Comparison of ENCODE assay signal across 9 mouse cellular contexts in genomic region chr7:108950762-108951331, GRCm38 (mm10). TPM values are rescaled to one million over a fixed set of nuclear protein-coding genes. Genes with fewer than 3 reads are reported as not detected.
DNase-seq lines count a peak whose midpoint lies in the region; ATAC-seq lines count a peak whose summit lies in the region.
"Had no signal": no experiment of that assay in that cellular context is flagged by ENCODE, and none has a peak within 500 bp of the region (broad histone marks: within the 10 kb centered on the region; RNA-seq: fewer than 3 reads in every experiment).

No protein-coding gene starts in this region.

- peaks cover 61% of the 10 kb centered on the region for H3K27me3 ChIP-seq in heart, embryonic 10.5 days (ENCODE audit: insufficient read depth, poor library complexity, severe bottlenecking)
- H3K27me3 ChIP-seq in embryonic facial prominence, embryonic 12.5 days, result peaks cover 44% of the 10 kb centered on the region
- peaks cover 42% of the 10 kb centered on the region for H3K27me3 ChIP-seq in hindbrain, embryonic 13.5 days
- peaks cover 19% of the 10 kb centered on the region for H3K27me3 ChIP-seq in limb, embryonic 11.5 days (ENCODE audit: control insufficient read depth, insufficient read depth, low read length)
- H3K27me3 ChIP-seq: CH12.LX had no signal

- WGBS in heart, embryonic 10.5 days, result 1% methylated on average over 52 of the region's 52 CpGs
- under 1% methylated on average over 52 of the region's 52 CpGs for WGBS in embryonic facial prominence, embryonic 12.5 days
- under 1% methylated on average over 52 of the region's 52 CpGs for WGBS in hindbrain, embryonic 13.5 days
- WGBS in limb, embryonic 11.5 days, result under 1% methylated on average over 52 of the region's 52 CpGs

- no peak for DNase-seq in heart, embryonic 10.5 days (ENCODE audit: low spot score)
- DNase-seq in heart, postnatal 25 days (ENCODE audit: low spot score), result no peak
- peak; percentile 30 for DNase-seq in Muller cell, postnatal 12 days (ENCODE audit: inconsistent ontology term)
- peak; percentile 60 for DNase-seq in limb, embryonic 11.5 days (ENCODE audit: low spot score)
- peak; percentile 41 for DNase-seq in retina, embryonic 14.5 days (ENCODE audit: low spot score)
- DNase-seq in thymus, postnatal 14 days, result no peak

- H3K4me2 ChIP-seq in embryonic facial prominence, embryonic 12.5 days (replicated peaks), result peak overlapping the region; percentile 100
- peak overlapping the region; percentile 87 for H3K4me2 ChIP-seq in hindbrain, embryonic 13.5 days
- peak overlapping the region; percentile 92 for H3K4me2 ChIP-seq in limb, embryonic 11.5 days (ENCODE audit: low read depth, severe bottlenecking)

- peaks cover under 1% of the 10 kb centered on the region; the same call in 1 of the 2 replicates for H3K36me3 ChIP-seq in heart, embryonic 10.5 days
- no peaks in the 10 kb centered on the region for H3K36me3 ChIP-seq in embryonic facial prominence, embryonic 12.5 days
- peaks cover 5% of the 10 kb centered on the region for H3K36me3 ChIP-seq in hindbrain, embryonic 13.5 days
- no peaks in the 10 kb centered on the region for H3K36me3 ChIP-seq in limb, embryonic 11.5 days (ENCODE audit: control insufficient read depth, insufficient read depth, low read length)

- peaks cover 11% of the 10 kb centered on the region for H3K4me1 ChIP-seq in heart, embryonic 10.5 days
- peaks cover 6% of the 10 kb centered on the region; the same call in 1 of the 2 replicates for H3K4me1 ChIP-seq in embryonic facial prominence, embryonic 12.5 days
- peaks cover 24% of the 10 kb centered on the region for H3K4me1 ChIP-seq in hindbrain, embryonic 13.5 days (replicated peaks)
- no peaks in the 10 kb centered on the region for H3K4me1 ChIP-seq in limb, embryonic 11.5 days (ENCODE audit: control insufficient read depth, insufficient read depth, low read length)

- peak; percentile 8; the same call in 1 of the 2 replicates for ATAC-seq in embryonic facial prominence, embryonic 12.5 days (ENCODE audit: insufficient number of reproducible peaks, insufficient read depth, low FRiP score, low TSS enrichment)
- peak; percentile 78 for ATAC-seq in hindbrain, embryonic 13.5 days (ENCODE audit: low FRiP score)
- peak; percentile 44 for ATAC-seq in limb, embryonic 11.5 days (ENCODE audit: insufficient number of reproducible peaks, low FRiP score, low TSS enrichment, low read depth)

- peak overlapping the region; percentile 47; the same call in 1 of the 2 replicates for H3K9ac ChIP-seq in embryonic facial prominence, embryonic 12.5 days
- peak overlapping the region; percentile 79 for H3K9ac ChIP-seq in hindbrain, embryonic 13.5 days
- peak overlapping the region; percentile 43; the same call in 1 of the 2 replicates for H3K9ac ChIP-seq in limb, embryonic 11.5 days (ENCODE audit: low read length)

- H3K9me3 ChIP-seq in heart, embryonic 10.5 days, result no peaks in the 10 kb centered on the region
- H3K9me3 ChIP-seq in embryonic facial prominence, embryonic 12.5 days, result no peaks in the 10 kb centered on the region
- H3K9me3 ChIP-seq in hindbrain, embryonic 13.5 days, result no peaks in the 10 kb centered on the region
- no peaks in the 10 kb centered on the region for H3K9me3 ChIP-seq in limb, embryonic 11.5 days (ENCODE audit: control insufficient read depth, low read length)

- H3K27ac ChIP-seq in heart, embryonic 10.5 days, result no peak overlapping the region
- H3K27ac ChIP-seq in embryonic facial prominence, embryonic 12.5 days, result no peak overlapping the region
- H3K27ac ChIP-seq in hindbrain, embryonic 13.5 days, result peak overlapping the region; percentile 76
- no peak overlapping the region for H3K27ac ChIP-seq in limb, embryonic 11.5 days (replicated peaks; ENCODE audit: low read depth, low read length)

- intact Hi-C loops in heart, postnatal 25 days (cut with DNase I), result no loop called here

- peak overlapping the region; percentile 65 for H3K4me3 ChIP-seq in heart, embryonic 10.5 days
- H3K4me3 ChIP-seq in embryonic facial prominence, embryonic 12.5 days, result peak overlapping the region; percentile 55
- H3K4me3 ChIP-seq in hindbrain, embryonic 13.5 days, result peak overlapping the region; percentile 71
- H3K4me3 ChIP-seq in limb, embryonic 11.5 days (ENCODE audit: low read depth, low read length), result peak overlapping the region; percentile 47

RNA-seq across cellular contexts. Expression of gene Tub, which starts 0.7 kb away (rescaled TPM):
- polyA plus RNA-seq in heart, embryonic 10.5 days (2016; fragmentation: Nextera tagmentation; extraction: Ambion mirVana), result 0.25 and 0.88 TPM in 2 replicates
- total RNA-seq in heart, postnatal 25 days (2021), result under 1 TPM; 0.26 to 0.36 TPM
- polyA plus RNA-seq in embryonic facial prominence, embryonic 12.5 days (2016; fragmentation: Nextera tagmentation; extraction: Ambion mirVana), result 7.3 and 9.2 TPM in 2 replicates
- 41.3 and 42.7 TPM in 2 replicates for polyA plus RNA-seq in hindbrain, embryonic 13.5 days (2015; fragmentation: Nextera tagmentation; extraction: Ambion mirVana)
- 3.7 and 4.2 TPM in 2 replicates for polyA plus RNA-seq in limb, embryonic 11.5 days (2014; fragmentation: Nextera tagmentation; extraction: Ambion mirVana)

RNA-seq across cellular contexts. Expression of gene Eif3f, which starts 16.6 kb away (rescaled TPM):
- 49.3 and 61.1 TPM in 2 replicates for polyA plus RNA-seq in heart, embryonic 10.5 days (2016; fragmentation: Nextera tagmentation; extraction: Ambion mirVana)
- 10 to 100 TPM; 79.2 to 85.2 TPM for total RNA-seq in heart, postnatal 25 days (2021)
- polyA plus RNA-seq in embryonic facial prominence, embryonic 12.5 days (2016; fragmentation: Nextera tagmentation; extraction: Ambion mirVana), result 93.5 and 97.4 TPM in 2 replicates
- 78.4 and 80.6 TPM in 2 replicates for polyA plus RNA-seq in hindbrain, embryonic 13.5 days (2015; fragmentation: Nextera tagmentation; extraction: Ambion mirVana)
- polyA plus RNA-seq in limb, embryonic 11.5 days (2014; fragmentation: Nextera tagmentation; extraction: Ambion mirVana), result 96.1 and 97.2 TPM in 2 replicates

RNA-seq across cellular contexts. Expression of gene Nlrp10, which starts 20.9 kb away (rescaled TPM):
- 1.9 and 3.8 TPM in 2 replicates for polyA plus RNA-seq in heart, embryonic 10.5 days (2016; fragmentation: Nextera tagmentation; extraction: Ambion mirVana)
- total RNA-seq in heart, postnatal 25 days (2021), result 10 to 100 TPM; 21.2 to 23.1 TPM
- polyA plus RNA-seq in embryonic facial prominence, embryonic 12.5 days (2016; fragmentation: Nextera tagmentation; extraction: Ambion mirVana), result 0.04 and 0.08 TPM in 2 replicates
- 0.04 TPM in 1 of 2 replicates, not detected in the other for polyA plus RNA-seq in hindbrain, embryonic 13.5 days (2015; fragmentation: Nextera tagmentation; extraction: Ambion mirVana)
- polyA plus RNA-seq in limb, embryonic 11.5 days (2014; fragmentation: Nextera tagmentation; extraction: Ambion mirVana), result 0.71 and 0.75 TPM in 2 replicates

RNA-seq across cellular contexts. Expression of gene Olfr519, which starts 56.6 kb away (rescaled TPM):
- not detected in 2 replicates for polyA plus RNA-seq in heart, embryonic 10.5 days (2016; fragmentation: Nextera tagmentation; extraction: Ambion mirVana)
- not detected for total RNA-seq in heart, postnatal 25 days (2021)
- polyA plus RNA-seq in embryonic facial prominence, embryonic 12.5 days (2016; fragmentation: Nextera tagmentation; extraction: Ambion mirVana), result not detected in 2 replicates
- not detected in 2 replicates for polyA plus RNA-seq in hindbrain, embryonic 13.5 days (2015; fragmentation: Nextera tagmentation; extraction: Ambion mirVana)
- polyA plus RNA-seq in limb, embryonic 11.5 days (2014; fragmentation: Nextera tagmentation; extraction: Ambion mirVana), result not detected in 2 replicates
- total RNA-seq: CH12.LX had no signal

Comparison
In these comparisons a context has a peak if more than half of its experiments do, and no peak if none do; other contexts are left out.
1. DNase-seq: peak in Muller cell, postnatal 12 days (single experiment), limb, embryonic 11.5 days (single experiment) and retina, embryonic 14.5 days (single experiment); none in heart, embryonic 10.5 days (single experiment), heart, postnatal 25 days (single experiment) and thymus, postnatal 14 days (single experiment).
2. ATAC-seq: peak in every context shown above with its lines; median percentile 78 in hindbrain, embryonic 13.5 days; 44 in limb, embryonic 11.5 days; 8 in embryonic facial prominence, embryonic 12.5 days.
3. Peak in every context shown above with its lines, with median percentiles within 50 percentile points of each other: H3K4me3 ChIP-seq, H3K4me2 ChIP-seq and H3K9ac ChIP-seq.